Mouse (Mus musculus): ENCODE data around the gene Krtap19-1.

Krtap19-1 gene

GRCm38 (mm10) chr16:88869311-88869710 is at the start of gene Krtap19-1:
TSS of gene Krtap19-1 (minus strand) at chr16:88869411.
- DNase-seq (ENCODE audit: low spot score): no peak

GRCm38 (mm10) chr16:88896357-88896756 is 27.1 kb upstream of the Krtap19-1 start, which contains the start of gene Krtap19-5:
TSS of gene Krtap19-5 (minus strand) at chr16:88896457.
- DNase-seq (ENCODE audit: low spot score): no peak

- no peak for DNase-seq (ENCODE audit: low spot score)
Measured at GRCm38 (mm10) chr16:88886870-88887269, 17.7 kb upstream of the Krtap19-1 start.

- DNase-seq (ENCODE audit: low spot score): no peak
Measured at GRCm38 (mm10) chr16:88884989-88885388, 15.8 kb upstream of the Krtap19-1 start, which contains the start of gene Krtap19-4. TSS of gene Krtap19-4 (minus strand) at chr16:88885089.

- DNase-seq (ENCODE audit: low spot score): no peak
Measured at GRCm38 (mm10) chr16:88877938-88878337, 8.7 kb upstream of the Krtap19-1 start, which contains the start of gene Krtap19-3. TSS of gene Krtap19-3 (minus strand) at chr16:88878038.

GRCm38 (mm10) chr16:88874169-88874568 is 5.0 kb upstream of the Krtap19-1 start, which contains the start of gene Krtap19-2:
TSS of gene Krtap19-2 (minus strand) at chr16:88874269.
- DNase-seq (ENCODE audit: low spot score): no peak

GRCm38 (mm10) chr16:88864887-88865407 is 4.3 kb downstream of the Krtap19-1 start:
- DNase-seq (ENCODE audit: low spot score): no peak

GRCm38 (mm10) chr16:88851450-88851849 is 17.8 kb downstream of the Krtap19-1 start:
- DNase-seq (ENCODE audit: low spot score): no peak

GRCm38 (mm10) chr16:88848558-88848957 is 20.7 kb downstream of the Krtap19-1 start:
- DNase-seq (ENCODE audit: low spot score): no peak

- no peak for DNase-seq (ENCODE audit: low spot score)
Measured at GRCm38 (mm10) chr16:88847363-88847762, 21.8 kb downstream of the Krtap19-1 start.

- DNase-seq (ENCODE audit: low spot score): no peak
Measured at GRCm38 (mm10) chr16:88826978-88827377, 42.2 kb downstream of the Krtap19-1 start.

GRCm38 (mm10) chr16:88826095-88826652 is 43.0 kb downstream of the Krtap19-1 start, which contains the start of gene Krtap14:
TSS of gene Krtap14 (minus strand) at chr16:88826145.
- no peak for DNase-seq (ENCODE audit: low spot score)

- no peak for DNase-seq (ENCODE audit: low spot score)
Measured at GRCm38 (mm10) chr16:88823736-88824135, 45.5 kb downstream of the Krtap19-1 start.

GRCm38 (mm10) chr16:88820066-88820465 is 49.1 kb downstream of the Krtap19-1 start, which contains the start of gene Krtap15:
TSS of gene Krtap15 (plus strand) at chr16:88820215.
- no peak for DNase-seq (ENCODE audit: low spot score)

Measured in c-Kit-positive CD71-positive TER-119-positive erythroid progenitor cells, embryonic 14.5 days (primary cell).